Mouse (Mus musculus) subcutaneous adipose tissue, adult 2 months (tissue): Measurements from ENCODE around the gene Wnt8b. TPM values are rescaled to one million over a fixed set of nuclear protein-coding genes. Genes with fewer than 3 reads are reported as not detected.

ENCODE experiments used
- polyA plus RNA-seq: library from polyadenylated mRNA; depleted of rRNA; stranded (reverse); fragments of >200 nt; gene quantifications from 2 replicates; pipeline ENCODE4 v1.2.3, GENCODE M21; 2012; ENCODE audit warnings: low replicate concordance; rRNA removed

Gene Wnt8b
- 0.22 and 0.36 TPM in 2 replicates for polyA plus RNA-seq

DNA sequence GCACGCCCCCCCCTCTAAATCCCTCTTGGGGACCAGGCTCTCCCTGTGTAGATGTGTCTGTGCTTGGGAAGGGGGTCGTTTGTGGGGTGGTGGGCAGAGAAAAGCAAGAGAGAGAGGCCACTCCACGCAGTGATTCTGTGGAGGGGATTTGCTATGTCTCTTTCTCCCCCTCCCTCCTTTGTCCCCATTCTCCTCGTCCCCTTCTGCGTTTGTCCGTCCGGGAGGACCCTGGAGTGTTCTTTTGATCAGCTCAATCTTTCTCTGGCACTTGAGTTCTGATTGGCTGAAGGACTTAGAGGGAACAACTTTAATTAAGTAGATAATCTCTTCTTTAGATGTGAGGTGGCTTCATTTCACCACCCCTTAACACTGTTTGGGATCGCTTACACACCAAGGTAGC, at the start of gene Wnt8b:
Gene Wnt8b (plus strand): TSS at position 345 of the 400 bp plus-strand sequence.

DNA sequence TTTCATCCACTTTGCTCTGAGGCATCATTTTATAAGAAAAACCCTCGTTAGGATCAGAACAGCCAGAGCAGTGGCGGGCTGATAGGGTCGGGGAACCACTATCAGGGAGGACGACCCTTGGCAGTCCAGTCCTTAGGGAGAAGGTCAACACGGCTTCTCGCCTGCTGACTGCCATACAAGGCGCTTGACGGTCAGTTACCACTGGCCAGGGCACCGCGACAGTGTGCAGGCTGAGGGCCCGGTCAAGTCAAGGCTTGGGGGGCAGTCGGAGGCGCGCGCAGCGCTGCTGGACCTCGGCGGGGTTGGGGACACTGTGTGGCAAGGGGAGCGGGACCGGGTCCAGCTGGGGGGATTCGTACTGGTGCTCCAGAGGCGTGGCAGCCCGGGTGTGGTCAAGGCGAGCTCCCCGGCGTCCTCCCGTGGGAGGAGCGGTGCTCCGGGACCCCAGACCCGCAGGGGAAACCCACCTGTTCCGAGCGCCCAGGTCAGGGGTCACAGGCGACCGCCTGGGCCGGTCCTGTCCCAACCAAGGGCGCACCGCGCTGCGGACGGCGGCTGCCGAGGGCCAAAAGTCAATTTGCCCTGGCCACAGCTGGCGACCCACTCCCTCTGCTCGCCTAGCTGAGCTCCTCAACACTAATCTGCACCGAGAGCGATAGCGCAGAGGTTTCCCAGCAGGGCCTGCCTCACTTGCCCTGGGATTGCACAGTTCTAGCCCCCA, 52.2 kb downstream of the Wnt8b start, which contains the start of gene Sec31b:
Gene Sec31b (minus strand): TSS at position 544 of the 721 bp plus-strand sequence.

DNA sequence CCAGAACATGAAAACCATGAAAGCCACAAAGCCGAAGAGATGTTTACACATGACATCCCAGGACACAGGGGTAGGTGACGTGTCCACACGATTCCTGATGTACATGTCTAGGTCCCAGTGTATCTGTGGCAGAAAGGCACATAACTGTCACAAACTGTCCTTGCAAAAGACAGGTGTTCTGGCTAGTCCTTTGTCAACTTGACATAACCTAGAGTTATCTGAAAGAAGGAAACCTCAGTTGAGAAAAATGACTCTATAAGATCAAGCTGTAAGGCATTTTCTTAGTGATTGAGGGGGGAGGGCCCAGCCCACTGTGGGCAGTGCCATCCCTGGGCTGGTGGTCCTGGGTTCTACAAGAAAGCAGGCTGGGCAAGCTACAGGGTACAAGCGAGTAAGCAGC, 59.5 kb downstream of the Wnt8b start, which contains the start of gene Gm20538:
Gene Gm20538 (minus strand): TSS at position 101 of the 400 bp plus-strand sequence.

DNA sequence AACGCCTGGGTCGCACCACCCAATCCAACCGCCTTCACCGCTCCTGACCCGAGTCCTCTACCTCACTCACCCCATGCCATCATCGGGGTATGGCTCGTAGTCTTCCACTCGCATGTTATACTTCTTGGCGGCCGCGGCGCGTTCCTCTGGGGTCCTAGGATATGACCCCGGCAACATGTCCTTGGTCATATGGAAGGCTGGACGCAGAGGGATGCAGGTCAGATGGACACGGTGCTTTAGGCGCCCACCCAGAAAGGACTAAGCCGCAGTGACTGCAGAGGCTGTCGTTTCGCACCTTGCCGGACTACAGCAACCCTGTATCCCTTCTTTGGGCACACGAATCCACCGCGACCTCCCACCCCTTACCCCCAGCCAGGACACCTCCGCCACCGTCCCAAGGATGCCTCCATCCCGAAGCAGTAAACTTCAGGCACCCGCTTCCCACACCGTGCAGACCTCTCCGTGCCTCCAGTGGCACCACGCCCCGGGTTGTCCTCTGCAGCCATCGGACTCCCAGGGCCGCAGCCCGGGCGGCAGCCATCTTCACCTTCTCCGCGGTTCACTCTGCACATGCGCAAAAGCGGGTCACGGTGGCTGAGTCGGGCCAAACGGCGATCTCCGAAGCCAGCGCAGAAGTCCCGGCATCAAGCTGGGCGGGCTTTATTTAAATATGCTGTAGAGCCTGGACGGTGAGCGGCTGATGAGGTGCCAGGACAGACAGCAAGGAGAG, 61.8 kb downstream of the Wnt8b start, which contains the start of gene Ndufb8:
Gene Ndufb8 (minus strand): TSS at position 580 of the 730 bp plus-strand sequence.

DNA sequence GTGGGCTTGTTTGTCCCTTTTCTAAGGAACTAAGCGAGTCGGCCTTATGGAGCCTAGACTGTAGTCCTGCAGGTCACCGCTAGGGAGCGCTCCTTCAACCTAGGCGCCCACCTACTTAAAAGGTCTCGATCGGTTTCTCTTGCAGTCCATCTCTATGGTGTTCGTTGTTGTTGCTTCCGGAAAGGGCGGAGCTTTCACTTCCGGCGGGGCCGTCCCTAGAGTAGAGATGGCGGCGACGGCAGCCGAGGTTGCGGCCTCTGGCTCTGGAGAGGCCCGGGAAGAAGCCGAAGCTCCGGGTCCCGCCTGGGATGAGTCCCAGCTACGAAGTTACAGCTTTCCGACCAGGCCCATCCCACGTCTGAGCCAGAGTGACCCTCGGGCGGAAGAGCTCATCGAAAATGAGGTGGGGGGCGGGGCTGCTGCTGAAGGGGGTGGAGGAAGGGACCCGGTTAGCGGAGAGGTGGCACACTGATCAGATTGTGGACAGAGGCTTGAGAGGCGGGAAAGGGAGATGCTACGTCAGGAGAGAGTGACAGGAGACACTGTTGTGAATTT, 69.5 kb downstream of the Wnt8b start, which contains the start of gene Hif1an:
Gene Hif1an (plus strand): TSS at position 199 of the 555 bp plus-strand sequence.

Other genes starting within 250 kb of the Wnt8b start
- gene Scd2, start 199.8 kb upstream of the Wnt8b start, polyA plus RNA-seq, result 301 and 417 TPM in 2 replicates
- gene Scd4, start 160.4 kb upstream of the Wnt8b start, polyA plus RNA-seq, result 0.24 and 0.55 TPM in 2 replicates
- gene Scd1, start 85.6 kb upstream of the Wnt8b start, polyA plus RNA-seq, result 11,739 and 20,741 TPM in 2 replicates
- 7.2 and 11.8 TPM in 2 replicates for gene Sec31b, start 52.4 kb downstream of the Wnt8b start, polyA plus RNA-seq
- 7.6 TPM in 1 of 2 replicates, not detected in the other for gene Gm20538, start 59.4 kb downstream of the Wnt8b start, polyA plus RNA-seq
- 747 and 903 TPM in 2 replicates for gene Ndufb8, start 62.0 kb downstream of the Wnt8b start, polyA plus RNA-seq
- 14.6 and 24.8 TPM in 2 replicates for gene Hif1an, start 69.4 kb downstream of the Wnt8b start, polyA plus RNA-seq